Mouse (Mus musculus) ES-Bruce4 (cell line): ENCODE data around the gene Lrch4.

Experiments
- CTCF ChIP-seq: IDR thresholded peaks from one replicate; pipeline ENCODE4 v1.8.1; 2011; ENCODE audit warnings: low read depth, low read length
- EP300 ChIP-seq: IDR thresholded peaks from 2 replicates; pipeline ENCODE4 v1.6.1; 2011; ENCODE audit warnings: low read depth, low read length; ENCODE audit not compliant: insufficient read depth
- POLR2A ChIP-seq: IDR thresholded peaks from one replicate; pipeline ENCODE4 v1.8.1; 2011; ENCODE audit warnings: low read length; ENCODE audit not compliant: insufficient read depth

GRCm38 (mm10) chr5:137684294-137685123 is 55.6 kb downstream of the Lrch4 start, which contains the start of gene Agfg2:
- TF ChIP-seq CTCF = no peak
- TF ChIP-seq EP300 = no peak
- peak; percentile 25 for TF ChIP-seq POLR2A
